Mouse (Mus musculus): Measurements from ENCODE around the gene Gm4858. TPM values are rescaled to one million over a fixed set of nuclear protein-coding genes. Genes with fewer than 3 reads are reported as not detected.
A peak's percentile ranks its signal among the peaks of the same experiment; 100 is the strongest.
"Not testable (repeated sequence)": the region's sequence is repeated elsewhere in the genome, so short reads cannot be mapped to it uniquely, and the experiment has no call there.

Gm4858 gene
- polyA plus RNA-seq, 1 experiment from 2014 or later = not detected

DNA sequence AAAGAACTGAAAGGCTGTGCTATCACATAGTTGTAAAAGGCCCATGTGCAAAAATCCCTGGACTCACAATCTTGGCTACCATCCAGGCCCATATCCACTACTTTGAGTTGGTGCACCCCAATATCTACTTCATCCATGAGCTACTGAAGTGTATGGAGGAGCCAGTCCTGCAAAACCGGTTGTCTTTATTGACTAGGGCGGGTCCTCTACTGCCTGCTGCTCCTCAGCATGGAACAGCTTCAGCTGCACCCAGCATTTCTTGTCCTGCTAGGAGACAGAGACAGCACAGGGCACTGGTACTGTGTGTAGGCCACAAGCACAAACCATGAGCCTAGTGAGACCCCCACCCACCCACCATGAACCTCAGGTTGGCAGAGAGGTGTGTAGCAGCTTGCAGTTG is 18.0 kb downstream of the Gm4858 start:
- 85% methylated on average over 2 of the region's 2 CpGs for WGBS
- no peak for ATAC-seq (ENCODE audit: low read depth)

DNA sequence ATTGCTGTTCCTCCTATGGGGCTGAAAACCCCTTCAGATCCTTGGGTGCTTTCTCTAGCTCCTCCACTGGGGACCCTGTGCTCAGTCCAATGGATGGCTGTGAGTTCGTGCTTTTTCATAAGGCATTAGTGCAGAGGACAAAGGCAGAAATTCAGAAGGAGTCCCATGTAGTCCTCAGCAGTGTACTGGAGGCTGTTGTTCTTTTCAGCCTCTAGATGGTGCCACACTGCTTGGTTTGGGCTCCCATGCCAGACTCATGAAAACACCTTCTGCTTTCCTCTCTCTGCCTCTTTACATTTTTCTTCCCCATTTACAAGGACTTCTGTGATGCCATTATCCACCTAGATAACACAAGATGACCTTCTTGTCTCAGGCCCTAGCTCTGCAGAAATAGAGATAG is 25.0 kb downstream of the Gm4858 start:
- H3K4me1 ChIP-seq (ENCODE audit: control insufficient read depth, insufficient read depth, low read length); H3K36me3 ChIP-seq (ENCODE audit: control insufficient read depth, insufficient read depth, low read length); H3K27me3 ChIP-seq (replicated peaks; ENCODE audit: control insufficient read depth, insufficient read depth, low read length); H3K4me3 ChIP-seq (ENCODE audit: low read depth, low read length); H3K9ac ChIP-seq (ENCODE audit: low read depth, low read length); H3K9me3 ChIP-seq (ENCODE audit: control insufficient read depth, low read length); ATAC-seq (ENCODE audit: low read depth); H3K27ac ChIP-seq (replicated peaks; ENCODE audit: low read depth, low read length); H3K4me2 ChIP-seq (ENCODE audit: low read depth, low read length): not testable (repeated sequence)
- WGBS = 44% methylated on average over 1 of the region's 1 CpGs
- DNase-seq (ENCODE audit: low spot score) = peak; percentile 6

More for the DNA sequence above, 18.0 kb downstream of the Gm4858 start:
- Histone ChIP-seq H3K4me2 (ENCODE audit: low read depth, low read length) (no peak overlapping the region), H3K4me1 (ENCODE audit: control insufficient read depth, insufficient read depth, low read length) (no peaks in the 10 kb centered on the region), H3K4me3 (ENCODE audit: low read depth, low read length) (no peak overlapping the region), H3K27me3 (replicated peaks; ENCODE audit: control insufficient read depth, insufficient read depth, low read length) (no peaks in the 10 kb centered on the region), H3K9me3 (ENCODE audit: control insufficient read depth, low read length) (no peaks in the 10 kb centered on the region), H3K36me3 (ENCODE audit: control insufficient read depth, insufficient read depth, low read length) (no peaks in the 10 kb centered on the region), H3K9ac (ENCODE audit: low read depth, low read length) (no peak overlapping the region), H3K27ac (replicated peaks; ENCODE audit: low read depth, low read length) (no peak overlapping the region)
- no peak for DNase-seq (ENCODE audit: low spot score)

DNA sequence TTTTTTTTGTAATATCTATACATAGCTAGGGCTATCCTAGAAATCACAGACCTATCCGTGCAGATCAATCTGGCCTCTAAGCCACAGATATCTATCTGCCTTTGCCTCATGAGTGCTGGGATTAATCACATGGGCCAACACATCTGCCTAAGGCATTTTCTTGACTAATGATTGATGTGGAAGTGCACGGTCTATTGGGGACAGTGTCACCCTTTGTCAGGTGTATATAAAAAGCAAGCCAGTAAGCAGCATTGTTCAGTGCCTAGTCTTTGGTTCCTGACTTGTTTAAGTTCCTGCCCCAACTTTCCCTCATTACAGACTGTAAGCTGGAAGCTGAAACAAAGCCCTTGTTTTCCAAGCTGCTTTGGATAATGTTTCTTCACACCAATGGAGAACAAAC is 27.8 kb downstream of the Gm4858 start:
- no peak overlapping the region for H3K27ac ChIP-seq (replicated peaks; ENCODE audit: low read depth, low read length)
- ATAC-seq (ENCODE audit: low read depth) = no peak
- no peaks in the 10 kb centered on the region for H3K27me3 ChIP-seq (replicated peaks; ENCODE audit: control insufficient read depth, insufficient read depth, low read length)
- no peaks in the 10 kb centered on the region for H3K4me1 ChIP-seq (ENCODE audit: control insufficient read depth, insufficient read depth, low read length)
- no peaks in the 10 kb centered on the region for H3K9me3 ChIP-seq (ENCODE audit: control insufficient read depth, low read length)
- H3K36me3 ChIP-seq (ENCODE audit: control insufficient read depth, insufficient read depth, low read length) = no peaks in the 10 kb centered on the region
- WGBS = 62% methylated on average over 2 of the region's 2 CpGs
- H3K4me3 ChIP-seq (ENCODE audit: low read depth, low read length) = no peak overlapping the region
- no peak for DNase-seq (ENCODE audit: low spot score)
- H3K4me2 ChIP-seq (ENCODE audit: low read depth, low read length) = no peak overlapping the region
- H3K9ac ChIP-seq (ENCODE audit: low read depth, low read length) = no peak overlapping the region

DNA sequence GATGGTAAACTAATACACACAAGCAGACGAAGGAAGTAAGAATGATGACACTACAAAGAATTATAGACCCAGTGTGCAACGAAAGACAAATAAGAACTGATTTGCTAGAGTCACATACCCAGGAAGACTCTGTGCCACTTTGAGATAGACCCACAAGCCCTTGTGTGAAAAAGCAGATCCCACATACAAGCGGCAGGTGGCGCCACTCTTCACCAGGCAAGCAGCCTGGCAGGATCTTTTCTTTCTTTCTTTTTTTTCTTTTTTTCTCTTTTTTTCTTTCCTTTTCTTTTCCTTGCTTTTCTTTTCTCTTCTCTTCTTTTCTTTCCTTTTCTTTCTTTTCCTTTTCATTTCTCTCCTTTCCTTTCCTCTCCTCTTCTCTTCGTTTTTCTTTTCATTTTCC is 43.0 kb downstream of the Gm4858 start:
- no peak for DNase-seq (ENCODE audit: low spot score)

DNA sequence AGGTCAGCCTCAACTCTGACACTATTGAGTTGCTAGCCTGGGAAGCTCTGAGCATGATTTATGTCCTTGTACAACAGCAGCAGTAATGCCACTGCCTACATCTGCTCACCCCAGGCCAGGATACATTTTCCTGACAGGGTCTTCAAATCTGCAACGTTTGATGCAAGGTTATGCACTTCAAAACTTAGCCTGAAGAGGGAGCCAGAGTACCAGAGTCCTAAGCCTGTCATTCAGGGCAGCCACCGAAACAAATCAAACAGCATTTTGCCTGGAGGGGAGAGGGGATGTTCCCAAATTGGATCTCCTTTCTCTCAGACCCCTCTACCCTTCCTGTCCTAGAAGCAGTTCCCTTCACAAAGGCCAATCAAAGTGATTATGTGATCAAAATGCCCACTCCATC is 45.9 kb downstream of the Gm4858 start:
- Histone ChIP-seq H3K9ac (ENCODE audit: low read depth, low read length) (no peak overlapping the region), H3K4me1 (ENCODE audit: control insufficient read depth, insufficient read depth, low read length) (no peaks in the 10 kb centered on the region), H3K4me3 (ENCODE audit: low read depth, low read length) (no peak overlapping the region), H3K4me2 (ENCODE audit: low read depth, low read length) (no peak overlapping the region), H3K27me3 (replicated peaks; ENCODE audit: control insufficient read depth, insufficient read depth, low read length) (no peaks in the 10 kb centered on the region), H3K27ac (replicated peaks; ENCODE audit: low read depth, low read length) (no peak overlapping the region), H3K9me3 (ENCODE audit: control insufficient read depth, low read length) (no peaks in the 10 kb centered on the region), H3K36me3 (ENCODE audit: control insufficient read depth, insufficient read depth, low read length) (no peaks in the 10 kb centered on the region)
- 0% methylated on average over 2 of the region's 2 CpGs for WGBS
- no peak for ATAC-seq (ENCODE audit: low read depth)
- DNase-seq (ENCODE audit: low spot score) = peak; percentile 30

More for the DNA sequence above, 43.0 kb downstream of the Gm4858 start:
- 34% methylated on average over 5 of the region's 5 CpGs for WGBS
- Histone ChIP-seq H3K9ac (ENCODE audit: low read depth, low read length) (no peak overlapping the region), H3K27me3 (replicated peaks; ENCODE audit: control insufficient read depth, insufficient read depth, low read length) (no peaks in the 10 kb centered on the region), H3K4me2 (ENCODE audit: low read depth, low read length) (no peak overlapping the region), H3K27ac (replicated peaks; ENCODE audit: low read depth, low read length) (no peak overlapping the region), H3K9me3 (ENCODE audit: control insufficient read depth, low read length) (no peaks in the 10 kb centered on the region), H3K4me1 (ENCODE audit: control insufficient read depth, insufficient read depth, low read length) (no peaks in the 10 kb centered on the region), H3K4me3 (ENCODE audit: low read depth, low read length) (no peak overlapping the region), H3K36me3 (ENCODE audit: control insufficient read depth, insufficient read depth, low read length) (no peaks in the 10 kb centered on the region)
- no peak for ATAC-seq (ENCODE audit: low read depth)

DNA sequence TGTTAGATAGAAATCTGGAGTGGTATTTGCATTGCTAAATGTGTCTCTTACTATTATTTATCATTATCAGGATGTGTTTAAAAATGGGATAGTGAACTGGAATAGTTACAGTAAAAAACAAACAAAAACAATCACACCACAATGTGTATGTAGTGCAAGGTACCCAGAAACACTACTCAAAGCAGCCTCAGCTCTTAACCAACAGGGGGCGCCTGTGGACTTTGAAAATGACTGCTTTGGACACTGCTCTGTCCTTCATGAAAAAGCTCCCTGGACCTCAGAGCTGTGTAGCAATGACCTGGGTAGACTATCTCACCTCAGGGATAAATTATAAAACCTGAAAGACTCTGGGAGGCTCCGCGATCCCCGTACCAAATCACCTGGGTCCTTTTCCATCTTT is 50.5 kb downstream of the Gm4858 start:
- 52% methylated on average over 4 of the region's 4 CpGs for WGBS
- no peaks in the 10 kb centered on the region for H3K27me3 ChIP-seq (replicated peaks; ENCODE audit: control insufficient read depth, insufficient read depth, low read length)
- no peak for DNase-seq (ENCODE audit: low spot score)
- H3K27ac ChIP-seq (replicated peaks; ENCODE audit: low read depth, low read length) = no peak overlapping the region
- ATAC-seq (ENCODE audit: low read depth) = no peak
- H3K9me3 ChIP-seq (ENCODE audit: control insufficient read depth, low read length) = no peaks in the 10 kb centered on the region
- no peak overlapping the region for H3K4me3 ChIP-seq (ENCODE audit: low read depth, low read length)
- no peaks in the 10 kb centered on the region for H3K4me1 ChIP-seq (ENCODE audit: control insufficient read depth, insufficient read depth, low read length)
- H3K4me2 ChIP-seq (ENCODE audit: low read depth, low read length) = no peak overlapping the region
- H3K9ac ChIP-seq (ENCODE audit: low read depth, low read length) = no peak overlapping the region
- no peaks in the 10 kb centered on the region for H3K36me3 ChIP-seq (ENCODE audit: control insufficient read depth, insufficient read depth, low read length)

Other genes starting within 250 kb of the Gm4858 start
- gene Kprp, start 241.6 kb upstream of the Gm4858 start, polyA plus RNA-seq (2014; fragmentation: Nextera tagmentation; extraction: Ambion mirVana) = 0.07 and 0.47 TPM in 2 replicates
- gene Lce1l, start 217.5 kb upstream of the Gm4858 start, polyA plus RNA-seq (2014; fragmentation: Nextera tagmentation; extraction: Ambion mirVana) = not detected in 2 replicates
- gene 2310050C09Rik, start 198.6 kb upstream of the Gm4858 start, polyA plus RNA-seq (2014; fragmentation: Nextera tagmentation; extraction: Ambion mirVana) = not detected in 2 replicates
- gene Lce3a, start 142.6 kb upstream of the Gm4858 start, polyA plus RNA-seq (2014; fragmentation: Nextera tagmentation; extraction: Ambion mirVana) = 3.3 and 6.1 TPM in 2 replicates
- 0.43 and 1.1 TPM in 2 replicates for gene Lce3b, start 135.8 kb upstream of the Gm4858 start, polyA plus RNA-seq (2014; fragmentation: Nextera tagmentation; extraction: Ambion mirVana)
- 0.80 and 3.1 TPM in 2 replicates for gene Lce3c, start 124.3 kb upstream of the Gm4858 start, polyA plus RNA-seq (2014; fragmentation: Nextera tagmentation; extraction: Ambion mirVana)
- not detected in 2 replicates for gene Lce3d, start 111.4 kb upstream of the Gm4858 start, polyA plus RNA-seq (2014; fragmentation: Nextera tagmentation; extraction: Ambion mirVana)
- gene Lce3e, start 101.8 kb upstream of the Gm4858 start, polyA plus RNA-seq (2014; fragmentation: Nextera tagmentation; extraction: Ambion mirVana) = 1.3 and 1.9 TPM in 2 replicates
- 3.2 and 11.5 TPM in 2 replicates for gene Lce3f, start 76.6 kb upstream of the Gm4858 start, polyA plus RNA-seq (2014; fragmentation: Nextera tagmentation; extraction: Ambion mirVana)
- 2.7 and 7.5 TPM in 2 replicates for gene Crct1, start 53.1 kb upstream of the Gm4858 start, polyA plus RNA-seq (2014; fragmentation: Nextera tagmentation; extraction: Ambion mirVana)
- gene Lce1m, start 49.8 kb upstream of the Gm4858 start, polyA plus RNA-seq (2014; fragmentation: Nextera tagmentation; extraction: Ambion mirVana) = not detected in 2 replicates
- 2.1 TPM in 2 replicates for gene Crnn, start 76.0 kb downstream of the Gm4858 start, polyA plus RNA-seq (2014; fragmentation: Nextera tagmentation; extraction: Ambion mirVana)
- 0.04 TPM in 1 of 2 replicates, not detected in the other for gene Flg2, start 128.5 kb downstream of the Gm4858 start, polyA plus RNA-seq (2014; fragmentation: Nextera tagmentation; extraction: Ambion mirVana)
- gene Flg, start 204.7 kb downstream of the Gm4858 start, polyA plus RNA-seq (2014; fragmentation: Nextera tagmentation; extraction: Ambion mirVana) = 0.22 and 2.3 TPM in 2 replicates